Mouse (Mus musculus) heart, adult 2 months (tissue): ENCODE results near the gene 1110032A03Rik. TPM values are rescaled to one million over a fixed set of nuclear protein-coding genes. Genes with fewer than 3 reads are reported as not detected.
A peak's percentile ranks its signal among the peaks of the same experiment; 100 is the strongest.

Experiments used
- DNase-seq, 2 experiments: peaks; one replicate each; pipeline ENCODE4 v3.0.0; 2021
- H3K27ac ChIP-seq: fragments of 200-600 bp; 2 replicates; pipeline ENCODE4 v1.8.1; 2022
- H3K27me3 ChIP-seq: fragments of 200-500 bp; 2 replicates; pipeline ENCODE4 v1.6.1; 2012; ENCODE audit warnings: mild to moderate bottlenecking, low read length, inconsistent platforms, mixed read lengths; ENCODE audit not compliant: control insufficient read depth, insufficient read depth
- H3K36me3 ChIP-seq: fragments of 200-500 bp; 2 replicates; pipeline ENCODE4 v1.6.1; 2012; ENCODE audit warnings: low read length, inconsistent platforms; ENCODE audit not compliant: control insufficient read depth, insufficient read depth
- H3K4me1 ChIP-seq: fragments of 200-500 bp; 2 replicates; pipeline ENCODE4 v1.6.1; 2011; ENCODE audit warnings: low read length; ENCODE audit not compliant: control insufficient read depth, insufficient read depth
- H3K4me3 ChIP-seq: fragments of 200-600 bp; 2 replicates; pipeline ENCODE4 v1.8.1; 2022
- H3K79me2 ChIP-seq: fragments of 200-500 bp; replicated peaks from 2 replicates; pipeline ENCODE4 v1.6.1; 2012; ENCODE audit warnings: mild to moderate bottlenecking, inconsistent platforms, low read length, moderate library complexity, mixed read lengths; ENCODE audit not compliant: control insufficient read depth, insufficient read depth
- H3K9ac ChIP-seq: fragments of 200-500 bp; 2 replicates; pipeline ENCODE4 v1.6.1; 2012; ENCODE audit warnings: low read depth, mild to moderate bottlenecking, control low read depth, inconsistent platforms, low read length, mixed read lengths
- CTCF ChIP-seq: fragments of 200-600 bp; IDR thresholded peaks from 2 replicates; pipeline ENCODE4 v1.8.1; 2022; ENCODE audit warnings: antibody characterized with exemption, mild to moderate bottlenecking, moderate library complexity
- EP300 ChIP-seq: fragments of 200-500 bp; IDR thresholded peaks from 2 replicates; pipeline ENCODE4 v1.6.1; 2011; ENCODE audit warnings: low read depth, low read length, control low read depth; ENCODE audit not compliant: insufficient read depth
- POLR2A ChIP-seq: fragments of 200-500 bp; IDR thresholded peaks from 2 replicates; pipeline ENCODE4 v1.6.1; 2011; ENCODE audit warnings: mild to moderate bottlenecking, low read depth, low read length, control low read depth; ENCODE audit not compliant: insufficient read depth
- WGBS: fragments of 180-500 bp; shearing (Covaris S2); methylation state at CpG from one replicate; pipeline ENCODE4 v1.1.7; 2018; 5-methylcytosine and 5-hydroxymethylcytosine counted together
- intact Hi-C: fragments of 180-260 bp; cut with DNase I; formaldehyde crosslinking; loops from one replicate; pipeline ENCODE4 v1.15.1; 2025
- polyA plus RNA-seq: library from polyadenylated mRNA; depleted of rRNA; stranded (reverse); fragments of >200 nt; gene quantifications from 2 replicates; pipeline ENCODE4 v1.2.3, GENCODE M21; 2012
- total RNA-seq, 2 experiments: library from RNA; stranded (reverse); gene quantifications; 2 replicates each; pipeline ENCODE4 v1.2.3; 2021

1110032A03Rik gene
- total and polyA plus RNA-seq, 3 experiments, result 11.8 to 34.5 (median 12.1) TPM

- H3K27ac ChIP-seq, result no peak overlapping the region
- no peaks in the 10 kb centered on the region for H3K36me3 ChIP-seq
- H3K79me2 ChIP-seq, result no peaks in the 10 kb centered on the region
- intact Hi-C loops, result loop anchor here (5.0 kb wide), 2 partner anchors 209 to 349 kb away; no protein-coding TSS in a partner anchor
- H3K27me3 ChIP-seq, result no peaks in the 10 kb centered on the region
- H3K4me1 ChIP-seq, result no peaks in the 10 kb centered on the region
- DNase-seq, result no peak
- no peak overlapping the region for H3K4me3 ChIP-seq
- H3K9ac ChIP-seq, result no peak overlapping the region
- WGBS, result 85% methylated on average over 7 of the region's 7 CpGs
- TF ChIP-seq EP300 (no peak), POLR2A (no peak), CTCF (no peak)
Observed at GRCm38 (mm10) chr9:50803055-50803671, 27.8 kb upstream of the 1110032A03Rik start.

GRCm38 (mm10) chr9:50800985-50801384 lies 25.7 kb upstream of the 1110032A03Rik start:
- no peak overlapping the region for H3K27ac ChIP-seq
- H3K9ac ChIP-seq, result no peak overlapping the region
- no peaks in the 10 kb centered on the region for H3K79me2 ChIP-seq
- H3K4me1 ChIP-seq, result no peaks in the 10 kb centered on the region
- intact Hi-C loops, result loop anchor here (5.0 kb wide), 2 partner anchors 211 to 351 kb away; no protein-coding TSS in a partner anchor
- H3K36me3 ChIP-seq, result no peaks in the 10 kb centered on the region
- no peak for DNase-seq
- no peak overlapping the region for H3K4me3 ChIP-seq
- H3K27me3 ChIP-seq, result no peaks in the 10 kb centered on the region
- WGBS, result 61% methylated on average over 2 of the region's 2 CpGs
- no peak for TF ChIP-seq POLR2A
- no peak for TF ChIP-seq EP300
- peak; percentile 73 for TF ChIP-seq CTCF

GRCm38 (mm10) chr9:50798368-50798767 lies 23.0 kb upstream of the 1110032A03Rik start:
- Histone ChIP-seq H3K79me2 (no peaks in the 10 kb centered on the region), H3K36me3 (no peaks in the 10 kb centered on the region; the same call in 1 of the 2 replicates), H3K9ac (no peak overlapping the region), H3K4me1 (no peaks in the 10 kb centered on the region), H3K4me3 (no peak overlapping the region), H3K27me3 (no peaks in the 10 kb centered on the region), H3K27ac (no peak overlapping the region)
- DNase-seq, result no peak
- TF ChIP-seq CTCF (no peak), EP300 (no peak), POLR2A (no peak)
- 83% methylated on average over 5 of the region's 5 CpGs for WGBS
- intact Hi-C loops, result no loop called here

- no peaks in the 10 kb centered on the region for H3K79me2 ChIP-seq
- DNase-seq, result no peak
- H3K9ac ChIP-seq, result no peak overlapping the region
- intact Hi-C loops, result no loop called here
- no peaks in the 10 kb centered on the region for H3K4me1 ChIP-seq
- H3K4me3 ChIP-seq, result no peak overlapping the region
- WGBS, result 97% methylated on average over 7 of the region's 7 CpGs
- no peaks in the 10 kb centered on the region; the same call in 1 of the 2 replicates for H3K36me3 ChIP-seq
- no peaks in the 10 kb centered on the region for H3K27me3 ChIP-seq
- H3K27ac ChIP-seq, result no peak overlapping the region
- TF ChIP-seq CTCF, result no peak
- TF ChIP-seq POLR2A, result no peak
- no peak for TF ChIP-seq EP300
Observed at GRCm38 (mm10) chr9:50797641-50798040, 22.3 kb upstream of the 1110032A03Rik start.

GRCm38 (mm10) chr9:50796776-50797175 lies 21.5 kb upstream of the 1110032A03Rik start:
- intact Hi-C loops, result no loop called here
- Histone ChIP-seq H3K79me2 (no peaks in the 10 kb centered on the region), H3K27me3 (no peaks in the 10 kb centered on the region), H3K9ac (no peak overlapping the region), H3K27ac (no peak overlapping the region), H3K4me1 (no peaks in the 10 kb centered on the region), H3K36me3 (no peaks in the 10 kb centered on the region; the same call in 1 of the 2 replicates), H3K4me3 (no peak overlapping the region)
- 94% methylated on average over 8 of the region's 8 CpGs for WGBS
- TF ChIP-seq EP300 (no peak), POLR2A (no peak), CTCF (no peak)
- no peak for DNase-seq

GRCm38 (mm10) chr9:50795266-50795665 lies 19.9 kb upstream of the 1110032A03Rik start:
- H3K79me2 ChIP-seq, result no peaks in the 10 kb centered on the region
- no peaks in the 10 kb centered on the region for H3K4me1 ChIP-seq
- H3K27me3 ChIP-seq, result no peaks in the 10 kb centered on the region
- WGBS, result 85% methylated on average over 3 of the region's 3 CpGs
- no peak overlapping the region for H3K4me3 ChIP-seq
- no peak overlapping the region for H3K9ac ChIP-seq
- H3K36me3 ChIP-seq, result no peaks in the 10 kb centered on the region; the same call in 1 of the 2 replicates
- no peak for DNase-seq
- TF ChIP-seq EP300, result no peak
- no peak for TF ChIP-seq CTCF
- TF ChIP-seq POLR2A, result no peak
- intact Hi-C loops, result no loop called here
- H3K27ac ChIP-seq, result no peak overlapping the region
